Mouse (Mus musculus) urinary bladder, postnatal 4 days (tissue): ENCODE data around the gene Plekhg6.

Experiments used
- DNase-seq, 2 experiments: peaks; one replicate each; pipeline ENCODE4 v3.0.0; 2021 to 2022; ENCODE audit warnings: low spot score in 2 of 2

Plekhg6 gene

DNA sequence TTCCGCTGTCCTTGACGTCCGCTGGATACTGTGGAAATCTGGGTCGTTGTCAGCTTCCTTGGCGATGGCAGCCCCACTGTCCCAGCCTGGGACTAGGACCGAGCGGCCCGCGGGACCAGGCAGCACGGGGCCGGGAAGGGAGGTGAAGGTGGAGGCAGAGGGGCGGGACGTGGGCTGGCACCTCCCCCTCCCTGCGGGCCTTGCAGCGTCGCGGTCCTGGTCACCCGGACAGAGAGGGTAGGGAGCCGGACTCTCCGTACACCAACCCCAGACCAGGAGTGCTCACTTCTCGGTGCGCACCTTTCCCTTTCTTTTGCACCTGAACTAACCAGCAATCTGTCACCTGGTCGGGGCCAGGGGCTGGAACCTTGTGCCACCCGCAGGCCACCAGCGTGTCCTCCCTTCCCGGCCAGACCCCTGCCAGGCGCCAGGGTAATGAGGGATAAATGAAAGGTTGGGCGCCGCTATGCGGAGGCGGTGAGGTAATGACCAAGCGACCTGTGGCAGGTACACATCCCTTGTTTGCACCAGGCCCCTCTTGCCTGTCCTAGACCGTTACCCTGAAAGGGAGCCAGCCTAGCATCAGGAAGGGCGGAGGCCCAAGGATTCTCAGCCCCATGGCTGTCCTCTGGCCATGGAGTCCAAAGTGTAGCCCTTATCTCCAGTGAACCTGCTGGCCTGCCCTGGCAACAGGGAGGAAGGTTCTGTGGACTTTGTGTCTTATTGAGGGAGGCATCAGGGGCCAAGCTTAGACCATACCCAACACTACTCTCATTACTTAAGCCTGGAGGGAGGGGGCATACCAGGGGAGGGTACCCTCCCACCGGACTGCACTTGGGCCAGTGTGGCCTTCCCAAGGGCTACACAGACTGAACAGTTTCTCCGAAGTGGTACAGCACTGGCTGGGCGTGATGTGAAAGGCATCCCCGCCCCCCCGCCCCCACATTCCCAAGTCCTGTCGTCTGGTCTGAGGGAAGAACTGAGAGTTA is at the start of gene Plekhg6:
Plekhg6 (minus strand) TSS at position 422 of the 989 bp plus-strand sequence.
- no peak for DNase-seq

DNA sequence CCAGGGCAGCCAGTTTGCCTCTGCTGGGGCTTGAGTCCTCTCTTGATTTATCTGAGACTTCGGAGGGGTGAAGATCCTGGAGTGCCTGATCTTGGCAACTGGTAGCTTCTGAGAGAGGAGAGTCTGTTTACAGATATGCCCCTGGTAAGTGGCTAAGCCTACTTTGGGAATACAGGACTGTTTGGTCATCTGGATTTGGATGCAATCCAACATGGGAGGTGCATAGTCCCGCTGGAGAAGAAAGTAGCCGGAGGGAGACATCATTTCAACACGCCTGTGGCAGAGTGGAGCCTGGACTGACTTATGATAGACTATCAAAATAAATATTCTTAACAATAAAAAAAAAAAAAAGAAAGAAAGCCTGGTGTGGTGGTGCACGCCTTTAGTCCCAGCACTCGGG is 49.1 kb upstream of the Plekhg6 start:
- no peak for DNase-seq

DNA sequence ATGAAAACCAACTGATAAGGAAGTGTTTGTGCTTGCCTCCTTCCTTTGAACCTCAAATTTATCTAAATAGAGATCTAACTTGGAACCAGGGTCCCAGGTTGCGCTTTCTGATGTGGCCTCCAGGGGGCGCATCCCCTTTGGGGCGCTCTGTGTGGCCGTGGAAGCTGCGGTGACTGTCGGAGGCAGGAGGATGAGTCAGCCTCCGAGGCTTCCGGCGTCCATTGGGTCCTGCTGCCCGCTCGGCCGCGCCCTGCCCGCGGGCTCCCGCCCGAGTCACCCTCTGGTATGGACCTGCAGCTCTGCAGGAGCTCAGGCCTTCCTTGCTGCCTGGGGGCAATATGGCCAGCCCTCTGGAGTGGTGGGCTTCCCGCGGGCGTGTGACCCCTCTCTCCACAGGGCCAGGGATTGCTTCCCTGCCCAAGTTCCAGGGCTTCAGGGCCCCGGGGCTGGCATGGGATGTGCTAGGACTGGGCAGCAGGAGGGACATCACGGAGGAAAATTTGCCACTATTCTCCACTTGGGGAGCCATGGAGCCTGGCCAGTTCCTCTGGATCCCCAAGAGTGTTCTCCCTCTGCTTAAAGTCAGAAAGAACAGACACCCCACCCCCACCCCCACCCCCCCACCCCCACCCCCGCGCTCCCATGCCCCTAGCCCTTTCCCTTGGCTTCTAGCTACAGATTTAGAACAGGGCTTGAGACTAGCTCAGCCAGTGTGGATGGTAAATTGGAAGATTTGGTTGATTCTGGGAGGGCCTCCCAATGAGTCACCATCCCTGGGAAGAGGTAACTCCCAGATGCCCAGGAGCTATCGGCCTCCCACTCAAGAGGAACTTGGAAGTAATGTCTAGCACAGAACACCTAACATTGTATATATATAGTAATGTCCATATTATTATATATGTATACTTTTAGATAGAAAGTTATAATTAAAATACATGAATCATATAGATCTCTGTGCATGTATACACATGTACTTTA is 46.1 kb upstream of the Plekhg6 start:
- peak; percentile 80 to 88 for DNase-seq

DNA sequence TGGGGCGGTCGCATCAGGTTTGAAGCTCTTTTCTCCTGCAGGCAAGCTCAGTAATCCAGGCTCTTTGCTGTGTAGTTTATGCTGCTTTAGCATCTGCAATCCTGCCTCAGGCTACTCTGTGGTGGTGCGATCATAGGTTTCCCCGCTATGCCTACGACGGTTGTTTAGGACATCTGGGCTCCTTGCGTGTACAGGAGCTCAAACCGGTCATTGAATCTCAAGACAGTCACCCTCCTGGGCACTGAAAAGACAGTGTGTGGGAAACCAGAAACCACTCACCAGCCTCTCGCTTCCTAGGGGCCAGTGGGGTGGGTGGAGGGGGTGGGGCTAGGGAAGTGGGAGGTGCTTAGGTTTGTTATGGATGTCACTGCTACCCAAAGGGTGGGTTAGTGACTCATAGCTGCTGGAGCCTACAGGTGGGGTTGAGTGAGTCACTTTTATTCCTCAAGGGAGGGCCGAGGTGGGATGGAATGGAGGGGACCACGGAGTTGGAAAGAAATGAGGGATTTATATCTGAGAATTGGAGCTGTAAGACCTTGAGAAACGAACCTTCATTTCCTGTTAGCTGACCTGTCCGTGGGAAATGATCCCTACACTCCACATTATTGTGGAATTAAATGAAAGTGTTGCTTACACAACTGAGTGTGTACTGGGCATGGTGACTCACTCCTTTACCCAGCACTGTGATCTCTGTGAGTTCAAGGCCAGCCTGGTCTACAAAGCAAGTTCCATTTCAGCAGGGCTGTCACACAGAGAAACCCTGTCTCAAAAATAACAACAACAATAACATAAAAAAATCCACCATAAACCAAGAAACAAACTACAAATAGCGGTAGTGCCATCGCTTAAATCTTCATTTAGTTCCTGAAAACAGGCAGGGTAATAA is 44.9 kb upstream of the Plekhg6 start:
- DNase-seq = no peak

DNA sequence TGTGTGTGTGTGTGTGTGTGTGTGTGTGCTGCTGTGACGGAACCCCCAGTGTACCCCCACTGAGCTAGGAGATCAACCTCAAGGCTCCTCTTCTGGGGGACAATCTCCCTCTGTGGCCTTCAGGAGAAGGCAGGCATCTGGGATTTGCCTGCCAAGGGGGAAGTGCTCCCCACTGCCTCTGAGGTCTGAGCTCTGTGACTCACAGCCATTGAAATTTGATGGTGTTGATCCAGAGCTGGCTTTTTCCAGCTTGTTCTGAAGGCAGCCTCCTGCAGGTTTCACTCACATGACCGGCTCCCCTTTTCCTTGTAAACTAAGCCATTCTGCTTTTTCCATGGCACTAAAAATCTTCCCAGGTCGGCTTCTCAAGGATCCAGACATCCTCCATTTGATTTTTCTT is 43.6 kb upstream of the Plekhg6 start:
- DNase-seq = no peak

DNA sequence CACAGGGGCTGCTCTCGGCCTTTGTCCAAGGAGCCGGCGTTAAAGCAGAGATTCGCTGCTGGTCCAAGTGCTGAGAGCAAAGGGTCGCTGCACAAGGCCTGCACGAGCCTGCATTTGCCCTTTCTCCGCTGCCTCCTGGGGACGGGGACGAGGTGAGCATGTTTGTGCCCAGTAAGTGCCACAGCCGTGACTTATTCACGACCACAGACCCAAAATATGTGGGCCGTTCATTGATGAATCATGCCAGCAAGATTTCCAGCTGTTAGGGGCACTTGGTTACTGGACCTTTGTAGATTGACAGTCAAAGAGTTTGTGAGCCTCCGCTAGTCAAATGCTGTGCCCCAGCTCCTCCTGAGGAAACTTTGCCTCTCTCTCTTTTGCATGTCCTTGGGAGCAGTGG is 42.9 kb upstream of the Plekhg6 start:
- DNase-seq = no peak

DNA sequence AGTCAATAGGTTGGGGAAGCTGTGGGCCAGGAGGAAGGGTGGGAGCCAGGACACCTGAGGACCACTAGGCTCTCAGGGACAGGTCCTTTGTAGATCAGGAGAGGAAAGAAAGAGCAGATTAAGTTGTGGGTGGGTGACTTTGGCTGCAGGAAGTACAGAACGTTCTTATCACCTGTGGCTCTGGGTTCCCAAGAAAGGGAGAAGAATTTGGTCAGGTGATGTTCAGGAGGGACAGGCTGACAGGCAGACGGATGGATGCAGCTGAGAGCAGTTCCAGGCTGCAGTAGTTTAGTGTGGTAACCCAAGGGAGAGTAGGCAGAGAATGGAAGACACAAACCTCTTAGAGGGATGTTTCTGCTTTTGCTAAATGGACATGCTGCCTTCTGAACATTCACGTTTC is 42.5 kb upstream of the Plekhg6 start:
- no peak for DNase-seq

DNA sequence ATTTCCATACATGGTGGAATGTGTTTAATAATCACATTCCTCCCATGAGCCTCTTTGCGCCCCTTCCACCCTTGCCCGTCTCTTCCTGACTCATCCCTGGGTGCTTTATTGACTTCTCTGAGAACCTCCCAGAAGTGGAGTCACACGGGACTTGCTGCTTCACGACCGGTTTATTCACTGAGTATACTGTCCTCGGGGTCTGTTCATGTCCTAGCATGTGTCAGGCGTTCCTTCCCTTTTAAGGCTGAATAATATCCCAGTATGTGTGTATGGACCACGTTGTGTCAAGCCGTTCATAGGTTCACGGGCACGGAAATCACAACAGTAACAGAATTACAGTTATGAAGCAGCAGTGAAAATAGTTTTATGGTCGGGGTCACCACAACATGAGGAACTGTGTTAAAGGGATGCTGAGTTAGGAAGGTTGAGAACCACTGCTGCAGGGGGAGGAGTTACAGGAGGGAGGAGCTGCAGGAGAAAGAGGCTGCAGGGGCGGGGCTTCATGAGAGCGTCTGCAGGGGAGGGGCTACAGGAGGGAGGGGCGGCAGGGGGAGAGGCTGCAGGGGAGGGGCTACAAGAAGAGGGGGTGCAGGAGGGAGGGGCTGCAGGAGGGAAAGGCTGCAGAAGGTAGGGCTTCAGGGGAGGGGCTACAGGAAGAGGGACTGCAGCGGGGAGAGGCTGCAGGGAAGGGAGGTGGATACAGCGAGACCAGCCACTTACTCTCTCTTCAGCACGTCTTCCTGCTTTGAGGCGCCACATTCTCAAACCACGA is 41.6 kb upstream of the Plekhg6 start:
- DNase-seq = peak; percentile 60 to 76

DNA sequence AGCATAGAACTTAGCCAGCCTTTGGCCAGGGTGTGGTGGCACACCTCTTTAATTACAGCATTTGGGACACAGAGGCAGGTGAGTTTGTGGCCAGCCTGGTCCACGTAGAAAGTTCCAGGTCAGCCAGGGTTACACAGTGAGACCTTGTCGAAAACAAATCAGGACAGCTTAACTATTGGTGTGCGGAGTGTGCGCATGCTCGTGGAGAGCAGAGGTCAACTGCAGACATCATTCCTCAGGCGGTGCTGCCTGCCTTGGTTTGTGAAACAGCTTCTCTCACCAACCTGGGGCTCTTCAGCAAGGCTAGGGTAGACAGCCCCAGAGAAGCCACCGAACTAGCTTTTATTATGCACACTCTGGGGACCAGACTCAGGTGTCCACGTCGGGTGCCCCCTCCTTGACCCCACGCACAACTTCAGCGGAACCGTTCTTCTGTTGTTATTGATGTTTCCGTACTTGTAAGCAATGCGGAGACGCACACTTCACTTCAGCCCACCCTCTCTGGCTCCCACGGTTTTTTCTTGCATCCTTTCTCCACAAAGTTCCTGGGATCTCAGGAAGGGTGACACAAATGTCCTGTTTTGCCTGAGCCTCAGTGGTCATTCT is 40.0 kb upstream of the Plekhg6 start:
- DNase-seq = no peak

DNA sequence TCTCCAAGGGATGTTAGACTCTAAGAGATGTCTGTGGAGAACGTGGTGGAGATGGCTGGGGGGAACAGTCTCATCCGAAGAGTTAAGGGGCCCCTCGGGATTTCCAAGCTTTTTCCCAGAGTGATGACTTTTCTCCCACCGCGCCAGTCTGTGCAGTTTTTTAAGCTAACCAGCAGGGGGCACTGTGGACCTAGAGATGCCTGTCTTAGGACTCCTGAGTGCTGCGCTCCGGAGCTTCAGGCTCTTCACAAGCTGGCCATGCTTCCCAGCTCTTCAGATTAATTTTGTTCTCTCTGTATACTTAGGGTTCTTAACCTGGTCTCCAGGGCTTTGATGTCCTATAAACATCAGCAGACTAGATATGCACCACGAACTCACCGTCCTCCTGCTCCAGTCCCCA is 38.2 kb upstream of the Plekhg6 start:
- DNase-seq = peak; percentile 74 to 86

DNA sequence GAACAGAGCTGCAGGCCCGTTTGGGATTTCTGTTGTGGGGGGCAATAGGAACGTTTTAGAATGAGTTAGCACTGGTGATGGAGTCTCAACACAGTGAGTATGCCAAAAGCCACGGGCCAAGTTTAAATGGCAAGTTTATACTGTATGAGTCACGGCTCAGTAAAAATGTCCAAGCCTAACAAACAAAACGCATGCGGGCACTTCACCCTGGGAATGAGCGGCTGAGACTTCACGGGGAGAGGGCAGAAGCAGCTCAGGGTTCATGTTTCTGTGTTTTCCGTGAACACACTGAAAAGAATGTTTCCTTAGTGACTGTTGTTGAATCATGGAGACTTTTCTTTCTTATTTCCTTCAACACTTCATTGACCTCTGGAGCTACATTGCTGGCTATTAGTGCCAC is 32.7 kb upstream of the Plekhg6 start:
- no peak for DNase-seq

DNA sequence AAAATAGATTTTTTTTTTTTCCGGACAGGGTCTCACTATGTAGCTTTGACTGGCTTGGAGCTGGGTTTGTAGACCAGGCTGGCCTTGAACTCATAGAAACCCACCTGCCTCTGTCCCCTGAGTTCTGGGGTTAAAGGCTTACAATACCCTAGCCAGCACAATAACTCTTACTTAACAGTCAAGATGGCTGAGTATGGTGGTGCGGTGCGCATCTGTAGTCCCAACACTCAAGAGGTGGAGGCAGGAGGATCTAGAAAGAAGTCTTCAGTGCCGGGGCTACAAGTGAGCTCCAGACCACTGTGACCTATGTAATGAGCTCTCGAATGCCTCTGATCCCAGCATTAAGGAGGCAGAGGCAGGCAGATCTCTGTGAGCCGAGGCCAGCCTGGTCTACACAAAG is 31.1 kb upstream of the Plekhg6 start:
- DNase-seq = no peak

DNA sequence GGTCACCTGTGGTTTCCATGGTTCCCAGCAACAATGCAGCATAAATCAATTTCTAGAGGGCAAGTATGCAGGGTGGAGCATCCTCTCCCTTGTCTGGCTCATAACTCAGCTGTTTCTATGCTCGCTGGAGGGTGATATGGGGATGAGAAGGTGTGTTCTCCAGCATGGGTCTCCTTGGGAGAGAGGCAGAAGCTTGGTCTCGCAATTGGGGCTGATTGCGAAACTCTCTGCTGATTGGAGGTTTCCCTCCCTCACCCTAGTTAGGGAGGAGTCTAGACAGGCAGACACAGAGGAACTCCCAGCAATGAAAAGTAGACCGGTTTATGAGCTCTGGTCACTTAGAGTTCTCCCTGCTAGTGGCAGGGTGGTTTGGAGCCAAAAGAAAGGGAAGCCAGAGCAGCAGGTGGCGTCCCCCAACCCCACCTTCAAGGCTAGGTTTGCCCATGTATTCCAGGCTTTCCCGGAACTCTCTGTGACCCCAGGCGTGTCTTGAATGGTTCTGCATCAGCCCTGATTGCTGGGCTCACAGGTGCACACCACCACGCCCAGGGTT is 30.5 kb upstream of the Plekhg6 start:
- no peak for DNase-seq

DNA sequence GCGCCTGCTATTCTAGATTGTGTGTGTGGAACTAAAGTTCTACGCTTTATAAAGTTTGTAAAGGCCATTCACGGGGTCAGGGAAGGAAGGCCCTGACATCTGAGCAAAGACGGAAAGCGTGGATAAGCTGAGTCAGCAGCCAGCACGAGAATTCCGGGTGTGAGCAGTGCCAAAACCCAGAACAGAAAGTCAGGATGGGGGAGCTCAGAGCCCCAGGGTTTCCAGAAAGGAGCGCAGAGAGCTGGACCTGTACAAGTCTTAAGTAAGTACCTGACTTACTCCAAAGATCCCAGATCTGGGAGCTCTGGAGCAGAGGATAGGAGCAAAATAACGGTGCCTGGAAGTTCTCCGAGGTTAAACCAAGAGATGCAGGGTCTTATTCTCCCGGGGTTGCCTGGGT is 30.0 kb upstream of the Plekhg6 start:
- DNase-seq = no peak

DNA sequence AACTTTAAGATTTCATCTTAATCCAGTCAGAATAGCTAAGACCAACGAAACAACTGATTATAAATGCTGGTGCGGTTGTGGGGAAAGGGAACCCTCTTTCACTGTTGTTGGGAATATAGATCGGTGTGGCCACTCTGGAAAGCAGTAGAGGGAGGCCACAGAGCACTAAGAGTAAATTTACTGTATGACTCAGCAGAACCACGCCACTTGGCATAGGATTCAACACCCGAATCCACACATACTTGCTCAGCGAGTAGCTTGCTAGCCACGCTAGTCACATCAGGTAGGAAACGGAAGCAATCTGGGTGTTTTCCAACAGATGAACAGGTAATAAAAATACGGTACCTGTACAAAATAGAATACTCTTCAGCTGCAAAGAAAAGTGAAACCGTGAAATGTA is 27.1 kb upstream of the Plekhg6 start:
- DNase-seq = no peak

DNA sequence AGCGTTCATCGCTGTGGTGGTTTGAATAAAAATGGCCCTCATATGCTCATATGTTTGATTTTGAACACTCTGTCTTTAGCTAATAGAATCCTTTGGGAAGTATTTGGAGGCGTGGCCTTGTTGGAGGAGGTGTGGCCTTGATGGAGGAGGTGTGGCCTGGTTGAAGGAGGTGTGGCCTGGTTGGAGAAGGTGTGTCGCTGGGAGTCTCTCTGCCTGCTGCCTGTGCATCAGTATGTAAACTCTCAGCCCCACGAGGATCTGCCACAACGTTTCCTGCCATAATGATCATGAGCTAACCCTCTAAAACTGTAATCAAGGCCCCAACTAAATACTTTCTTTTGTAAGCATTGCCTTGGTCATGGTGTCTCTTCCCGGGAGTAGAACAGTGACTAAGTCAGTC is 26.6 kb upstream of the Plekhg6 start:
- DNase-seq = no peak

DNA sequence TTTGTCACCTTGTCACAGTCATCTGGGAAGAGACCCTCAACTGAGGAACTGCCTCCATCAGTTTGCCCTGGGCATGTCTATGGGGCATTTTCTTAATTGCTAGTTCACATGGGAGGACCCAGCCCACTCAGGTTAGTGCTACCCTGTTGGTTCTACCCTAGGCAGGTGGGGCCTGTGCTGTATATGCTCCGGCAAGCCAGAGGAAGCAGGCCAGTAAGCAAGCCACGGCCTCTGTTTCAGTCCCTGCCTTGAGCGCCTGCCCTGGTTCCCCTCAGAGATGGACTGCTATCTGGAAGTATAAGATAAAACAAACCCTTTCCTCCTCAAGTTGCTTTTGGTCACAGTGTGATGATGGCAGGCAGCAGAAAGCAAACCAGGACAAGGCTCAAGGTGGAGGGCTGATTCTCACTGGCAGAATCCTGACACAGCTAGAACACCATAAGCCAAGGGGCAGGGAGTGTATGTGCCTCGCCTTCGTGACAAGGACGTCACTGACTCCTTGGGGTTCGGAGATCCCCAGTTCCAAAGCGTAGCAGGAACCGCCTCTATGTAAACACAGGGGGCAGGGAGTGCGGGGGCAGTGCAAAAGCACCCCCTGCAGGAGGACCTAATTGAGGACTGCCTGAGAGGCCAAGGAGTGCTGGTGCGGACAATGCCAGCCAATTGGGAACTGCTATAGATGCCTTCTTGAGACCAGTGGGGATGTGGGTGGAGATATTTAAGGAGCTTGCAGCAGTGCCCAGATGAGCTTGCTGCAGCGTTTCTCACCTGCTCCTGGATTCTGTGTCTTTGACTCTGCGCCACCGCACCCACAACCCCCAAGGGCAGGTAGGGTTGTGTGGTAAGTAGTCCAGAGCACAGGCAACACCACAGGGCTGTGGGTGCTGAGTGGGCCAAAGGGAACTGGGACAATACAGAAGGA is 25.1 kb upstream of the Plekhg6 start:
- no peak for DNase-seq

DNA sequence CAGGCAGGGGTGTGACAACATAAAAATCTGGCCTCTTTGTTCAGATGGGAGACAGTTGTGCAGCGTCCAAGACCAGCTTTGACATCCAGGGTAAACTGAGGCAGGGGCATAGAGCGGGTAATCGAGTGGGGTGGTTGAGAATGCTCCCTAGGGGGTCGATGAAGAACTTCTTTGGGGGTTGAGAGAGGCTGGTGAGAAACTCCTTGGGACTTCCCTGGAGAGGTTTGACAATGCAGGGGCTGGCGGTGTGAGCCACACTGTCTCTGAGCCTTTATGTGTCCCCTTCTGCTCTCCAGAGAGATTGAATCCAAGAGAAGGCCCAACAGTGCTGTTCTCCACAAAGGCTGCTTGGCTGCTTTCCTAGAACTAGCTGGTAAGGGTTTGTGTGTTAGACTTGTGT is 9.3 kb upstream of the Plekhg6 start:
- DNase-seq = no peak

DNA sequence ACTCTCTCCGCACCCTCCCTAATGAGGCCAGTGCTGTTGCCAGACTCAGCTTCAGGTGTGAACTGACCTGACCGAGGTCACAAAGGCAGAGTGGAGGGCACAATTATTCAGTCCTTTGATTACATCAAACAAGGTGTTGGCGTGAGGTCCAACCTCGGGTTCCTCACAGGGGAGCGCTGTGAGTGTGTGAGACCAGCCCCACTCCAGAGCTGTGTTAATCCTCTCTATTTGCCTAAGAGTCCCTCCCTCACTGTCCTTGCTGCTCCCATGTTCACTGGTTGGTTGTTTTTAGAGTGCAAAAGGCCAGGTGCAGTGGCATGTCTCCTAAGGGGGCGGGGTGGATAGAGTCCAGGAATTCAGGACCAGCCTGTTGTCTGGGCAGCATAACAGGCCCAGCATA is 5.5 kb upstream of the Plekhg6 start:
- no peak for DNase-seq
